Mouse (Mus musculus) gastrocnemius, postnatal 10 days (tissue): ENCODE measurements around the gene Capn15. TPM values are rescaled to one million over a fixed set of nuclear protein-coding genes. Genes with fewer than 3 reads are reported as not detected.

Experiments used
- DNase-seq: peaks from one replicate; pipeline ENCODE4 v3.0.0; 2021; ENCODE audit warnings: mixed read lengths
- total RNA-seq, 2 experiments: library from RNA; stranded (reverse); gene quantifications; 2 replicates each; pipeline ENCODE4 v1.2.3; 2021

Gene Capn15
- total RNA-seq, 2 experiments from 2014 or later, result 6.7 to 8.6 TPM

DNA sequence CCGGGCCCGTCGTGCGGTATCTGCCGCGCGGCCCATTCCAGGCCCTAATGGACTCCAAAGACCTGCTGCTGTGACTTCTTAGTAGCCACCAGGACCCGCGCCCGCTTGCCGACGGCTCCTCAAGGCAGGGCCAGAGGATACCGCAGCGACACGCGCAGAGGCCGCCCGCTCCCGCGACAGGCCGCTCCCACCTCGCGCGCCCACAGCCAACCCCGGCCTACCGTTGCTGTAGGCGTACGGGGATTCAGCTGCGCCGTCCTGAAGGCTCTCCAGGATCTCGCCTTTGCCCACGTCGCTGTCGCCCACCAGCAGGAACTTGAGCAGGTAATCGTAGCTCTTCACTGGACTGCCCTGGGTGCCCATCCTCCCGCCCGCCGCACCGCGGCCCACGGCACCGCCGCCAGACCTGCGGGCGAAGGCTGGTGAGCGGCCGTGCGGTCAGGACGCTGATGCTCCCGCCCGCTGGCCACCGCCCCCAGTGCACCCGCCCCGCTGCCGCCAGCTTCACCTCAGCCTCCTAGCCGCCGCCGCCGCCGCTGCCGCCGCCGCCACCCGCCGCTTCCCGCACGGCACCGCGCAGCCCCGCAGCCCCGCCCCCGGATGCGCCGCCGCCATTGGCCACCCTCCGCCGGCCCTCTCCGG, 66.3 kb downstream of the Capn15 start, which contains the start of gene Rab40c:
Gene Rab40c, minus strand, starts transcription at position 584 of the 642 bp plus-strand sequence.
- DNase-seq, result peak; percentile 55

DNA sequence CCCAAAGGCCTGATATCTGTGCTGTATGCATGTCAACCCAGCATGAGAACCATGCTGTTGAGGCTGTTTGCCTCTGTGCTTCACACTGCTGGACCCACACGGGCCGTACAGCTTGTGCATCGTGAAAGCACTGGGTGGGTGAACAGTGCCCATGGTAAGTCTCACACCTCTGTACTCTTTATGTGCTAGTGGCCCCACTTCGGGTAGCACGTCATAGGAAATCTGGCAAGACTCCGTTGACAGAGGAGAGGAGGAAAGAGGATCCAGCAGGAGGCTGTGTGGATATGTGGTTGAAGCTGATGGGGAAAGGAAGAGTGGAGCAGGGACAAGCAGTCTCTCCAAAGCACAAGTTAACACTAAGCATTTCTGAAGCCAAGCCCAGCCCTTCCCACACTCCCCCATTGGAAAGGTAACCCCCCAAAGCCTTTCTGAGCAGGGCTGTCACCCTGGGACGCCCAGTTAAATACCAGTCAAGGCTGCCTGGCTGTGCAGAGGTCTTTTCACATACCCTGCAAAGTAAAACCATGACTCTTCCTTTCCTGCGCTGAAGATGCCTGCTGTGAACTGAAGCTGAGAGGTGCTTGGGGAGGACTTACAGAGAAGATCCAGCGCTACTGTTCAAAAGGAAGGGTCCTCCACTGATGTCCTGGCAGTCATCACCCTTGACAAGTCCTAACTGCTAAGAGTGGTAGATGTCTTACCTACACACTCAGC, 67.4 kb downstream of the Capn15 start:
- DNase-seq, result no peak

DNA sequence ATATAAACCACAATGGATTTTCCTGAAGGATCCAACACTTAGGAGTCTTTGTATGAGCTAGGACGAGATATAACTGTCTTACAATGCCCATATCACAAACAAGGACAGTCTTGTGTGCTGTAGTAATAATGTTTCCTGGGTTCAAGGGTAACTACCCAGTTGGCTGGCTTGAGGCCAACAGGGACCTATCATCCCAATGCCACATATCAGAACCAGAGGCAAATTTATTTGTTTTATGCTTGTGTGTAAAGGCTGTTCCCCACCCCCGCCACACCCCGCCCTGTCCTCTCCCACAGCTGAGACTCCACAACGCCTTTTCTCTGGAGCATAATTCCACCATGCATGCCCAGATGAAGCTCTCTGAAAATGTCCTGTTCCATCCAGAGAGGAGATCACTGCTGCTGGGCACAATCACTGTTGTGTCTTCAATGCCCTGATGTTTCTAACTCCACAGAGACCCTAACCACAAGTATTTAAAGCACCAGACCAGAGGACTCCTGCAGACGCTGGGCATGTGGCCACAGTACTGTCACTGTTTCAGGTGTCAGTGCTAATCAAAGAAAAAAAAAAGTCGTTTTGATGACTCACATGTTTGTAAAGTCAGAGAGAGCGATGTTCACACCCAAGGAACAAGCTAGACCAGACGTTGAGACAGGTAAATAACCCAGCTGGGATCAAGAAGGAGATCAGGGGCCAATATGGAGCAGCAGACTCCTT, 68.5 kb downstream of the Capn15 start:
- no peak for DNase-seq

DNA sequence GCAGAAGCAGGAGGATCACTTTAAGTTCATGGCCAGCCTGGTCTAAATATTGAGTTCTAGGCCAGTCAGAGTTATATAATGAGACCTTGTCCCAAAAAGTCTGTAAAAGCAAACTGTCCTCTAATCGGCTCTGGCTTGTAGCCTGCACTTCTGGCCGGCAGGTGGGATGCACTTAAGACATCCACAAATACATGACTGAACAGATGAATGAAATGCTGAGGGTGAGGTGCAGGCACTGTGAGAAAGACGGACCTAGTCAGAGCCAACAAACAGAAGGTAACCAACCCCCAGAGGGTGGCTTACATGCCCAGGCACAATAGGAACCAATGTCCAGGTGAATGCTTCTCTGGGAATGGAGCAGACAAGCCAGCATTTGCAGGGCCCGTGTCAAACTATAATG, 71.3 kb downstream of the Capn15 start:
- no peak for DNase-seq

DNA sequence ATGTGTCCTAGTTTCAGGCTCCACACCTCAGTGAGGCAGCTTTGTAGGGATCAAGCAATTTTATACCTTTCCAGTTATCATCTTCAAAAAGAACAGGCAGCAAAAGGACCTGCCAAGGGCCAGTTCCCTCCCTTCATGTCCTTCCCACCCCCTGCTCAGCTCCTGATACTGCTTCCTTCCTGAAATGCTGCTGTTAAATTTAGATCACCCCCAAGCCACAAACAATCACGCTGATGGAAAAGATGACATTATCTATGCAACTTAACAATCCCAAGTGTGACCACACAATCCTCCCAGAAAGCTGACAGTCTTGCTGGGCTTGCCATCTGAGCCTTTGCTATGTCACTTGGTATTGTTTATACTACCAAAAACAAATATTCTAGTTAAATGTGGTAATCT, 71.7 kb downstream of the Capn15 start:
- DNase-seq, result no peak

DNA sequence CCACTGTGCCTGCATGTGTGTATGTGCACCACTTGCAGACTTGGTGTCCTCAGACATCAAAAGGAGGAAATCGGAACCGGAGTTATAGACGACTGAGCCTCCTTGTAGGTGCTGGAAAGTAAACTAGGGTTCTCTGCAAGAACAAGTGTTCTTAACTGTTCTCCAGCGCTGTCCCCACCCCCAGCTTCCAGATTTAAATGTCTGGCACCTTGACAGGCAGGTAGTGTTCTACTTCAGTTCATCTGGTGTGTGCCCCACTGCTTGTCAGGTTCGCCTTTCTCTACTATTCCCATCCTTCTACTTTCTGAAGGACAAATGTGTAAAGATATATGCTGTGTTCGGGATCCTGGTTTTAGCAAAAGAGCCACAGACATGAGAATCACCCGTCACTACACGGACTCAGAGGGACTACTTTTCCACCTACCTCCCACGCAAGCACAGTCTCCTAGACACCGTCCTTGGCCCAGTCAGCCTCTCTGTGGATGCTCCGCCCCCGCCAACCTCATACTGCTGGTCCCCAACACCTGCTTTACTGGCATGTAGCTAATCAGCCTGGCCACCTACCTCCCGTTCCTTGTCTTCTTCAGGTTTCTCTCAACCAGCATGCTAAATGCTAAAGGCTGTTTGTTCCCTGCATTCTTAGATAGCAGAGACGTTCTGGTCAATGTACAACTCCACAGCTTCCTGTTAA, 72.3 kb downstream of the Capn15 start:
- no peak for DNase-seq

DNA sequence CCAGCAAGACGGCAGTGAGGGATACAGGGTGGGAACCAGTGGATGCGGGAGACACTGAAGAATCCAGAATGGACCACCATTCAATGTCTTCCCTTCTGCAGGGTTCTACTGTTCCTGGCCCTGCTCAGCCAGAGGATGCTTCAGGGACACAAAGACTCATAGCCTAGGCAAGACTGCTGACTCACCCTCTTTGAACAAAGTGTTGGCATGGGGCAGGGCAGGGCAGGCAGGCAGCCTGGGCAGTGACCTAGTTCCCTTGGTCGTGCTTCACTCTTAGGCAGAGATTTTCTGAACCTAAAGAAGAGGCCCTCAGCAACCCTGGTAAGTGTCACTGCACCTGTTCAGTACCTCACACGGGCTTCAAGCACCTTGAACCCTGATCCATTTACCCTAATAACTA, 73.8 kb downstream of the Capn15 start:
- no peak for DNase-seq

Other genes with a start within 250 kb of the Capn15 start
- not detected for gene Mslnl, start 249.8 kb downstream of the Capn15 start, total RNA-seq
- gene Msln, start 231.4 kb downstream of the Capn15 start, total RNA-seq, result under 1 TPM; 0.65 to 0.80 TPM
- 10 to 100 TPM; 24.3 to 28.4 TPM for gene Narfl, start 212.0 kb downstream of the Capn15 start, total RNA-seq
- gene Haghl, start 200.1 kb downstream of the Capn15 start, total RNA-seq, result 10 to 100 TPM; 16.8 to 22.2 TPM
- not detected for gene Ccdc78, start 199.2 kb downstream of the Capn15 start, total RNA-seq
- 10 to 100 TPM; 38.3 to 39.4 TPM for gene Fam173a, start 192.9 kb downstream of the Capn15 start, total RNA-seq
- not detected for gene AC134908.4, start 190.1 kb downstream of the Capn15 start, total RNA-seq
- 10 to 100 TPM; 51.5 to 57.4 TPM for gene Metrn, start 188.7 kb downstream of the Capn15 start, total RNA-seq
- gene Fbxl16, start 176.7 kb downstream of the Capn15 start, total RNA-seq, result 1 to 10 TPM; 2.1 to 2.3 TPM
- 10 to 100 TPM in 1 of 2 experiments, 1 to 10 TPM in 1; 10.0 to 10.8 TPM for gene Wdr24, start 162.2 kb downstream of the Capn15 start, total RNA-seq
- 10 to 100 TPM; 22.1 to 25.8 TPM for gene Jmjd8, start 156.9 kb downstream of the Capn15 start, total RNA-seq
- gene Stub1, start 152.4 kb downstream of the Capn15 start, total RNA-seq, result 10 to 100 TPM; 95.7 to 99.9 TPM
- gene Rhbdl1, start 148.5 kb downstream of the Capn15 start, total RNA-seq, result 10 to 100 TPM in 1 of 2 experiments, 1 to 10 TPM in 1; 9.8 to 10.9 TPM
- gene Gm20683, start 144.0 kb downstream of the Capn15 start, total RNA-seq, result 1 to 10 TPM; 5.8 to 7.3 TPM
- gene Rhot2, start 140.9 kb downstream of the Capn15 start, total RNA-seq, result 10 to 100 TPM; 36.8 TPM
- gene Wdr90, start 124.3 kb downstream of the Capn15 start, total RNA-seq, result 1 to 10 TPM; 3.3 to 5.2 TPM
- 10 to 100 TPM; 57.9 to 61.8 TPM for gene Mcrip2, start 117.0 kb downstream of the Capn15 start, total RNA-seq
- gene Mettl26, start 110.7 kb downstream of the Capn15 start, total RNA-seq, result 10 to 100 TPM; 20.7 to 23.1 TPM
- 1 to 10 TPM in 1 of 2 experiments, under 1 TPM in 1; 0.78 to 1.1 TPM for gene Wfikkn1, start 104.9 kb downstream of the Capn15 start, total RNA-seq
- gene Rab40c, start 66.1 kb downstream of the Capn15 start, total RNA-seq, result 10 to 100 TPM in 1 of 2 experiments, 1 to 10 TPM in 1; 9.3 to 12.6 TPM
- gene Pigq, start 40.9 kb downstream of the Capn15 start, total RNA-seq, result 10 to 100 TPM; 38.4 to 39.1 TPM
- gene Nhlrc4, start 40.8 kb downstream of the Capn15 start, total RNA-seq, result not detected
- not detected for gene A930017K11Rik, start 33.2 kb downstream of the Capn15 start, total RNA-seq
- gene Rab11fip3, start 83.8 kb upstream of the Capn15 start, total RNA-seq, result 10 to 100 TPM; 37.9 to 41.5 TPM
- 1 to 10 TPM; 5.6 to 6.1 TPM for gene Decr2, start 104.5 kb upstream of the Capn15 start, total RNA-seq
- gene Nme4, start 109.8 kb upstream of the Capn15 start, total RNA-seq, result 1 to 10 TPM; 4.9 to 6.4 TPM
- 1 to 10 TPM; 1.3 to 1.7 TPM for gene Tmem8, start 127.5 kb upstream of the Capn15 start, total RNA-seq
- gene Mrpl28, start 137.7 kb upstream of the Capn15 start, total RNA-seq, result 10 to 100 TPM; 48.4 to 52.3 TPM
- gene Axin1, start 152.9 kb upstream of the Capn15 start, total RNA-seq, result 10 to 100 TPM; 19.3 to 23.1 TPM
- gene Pdia2, start 213.3 kb upstream of the Capn15 start, total RNA-seq, result under 1 TPM in 1 of 2 experiments, not detected in 1; 0.16 TPM
- gene Rgs11, start 217.2 kb upstream of the Capn15 start, total RNA-seq, result 1 to 10 TPM in 1 of 2 experiments, under 1 TPM in 1; 0.94 to 1.9 TPM
- 1 to 10 TPM; 3.5 to 4.8 TPM for gene Arhgdig, start 222.0 kb upstream of the Capn15 start, total RNA-seq